Mouse (Mus musculus) MEL (cell line): ENCODE measurements around the gene Tgfb1. TPM values are rescaled to one million over a fixed set of nuclear protein-coding genes. Genes with fewer than 3 reads are reported as not detected.

ENCODE experiments used
- DNase-seq: peaks from one replicate; pipeline ENCODE4 v3.0.0; 2011; ENCODE audit warnings: low read depth, low spot score
- H3K27ac ChIP-seq: 2 replicates; pipeline ENCODE4 v1.5.1; 2012; ENCODE audit warnings: low read depth, mild to moderate bottlenecking, control low read depth, low read length, moderate library complexity; ENCODE audit not compliant: control insufficient read depth
- H3K27me3 ChIP-seq, 2 experiments: fragments of 150-350 bp in 1 of 2; sonication (generic) in 1 of 2; 2 replicates each; pipeline ENCODE4 v1.6.1; 2012; ENCODE audit warnings: low read length in 2 of 2, mild to moderate bottlenecking in 2 of 2, improper control_type of control experiment in 1 of 2, moderate library complexity in 1 of 2; ENCODE audit not compliant: insufficient read depth in 2 of 2, control insufficient read depth in 1 of 2
- H3K36me3 ChIP-seq, 2 experiments: 2 replicates each; pipeline ENCODE4 v1.6.1; 2012 to 2014; ENCODE audit warnings: low read length in 2 of 2, improper control_type of control experiment in 1 of 2, inconsistent platforms in 1 of 2, mild to moderate bottlenecking in 1 of 2; ENCODE audit not compliant: insufficient read depth in 2 of 2, control insufficient read depth in 1 of 2
- H3K4me1 ChIP-seq, 2 experiments: fragments of 150-350 bp in 1 of 2; sonication (generic) in 1 of 2; 2 replicates each; pipeline ENCODE4 v1.6.1; 2012; ENCODE audit warnings: low read length in 2 of 2, improper control_type of control experiment in 1 of 2, mild to moderate bottlenecking in 1 of 2; ENCODE audit not compliant: insufficient read depth in 2 of 2, control insufficient read depth in 1 of 2
- H3K4me3 ChIP-seq, 2 experiments: fragments of 150-350 bp in 1 of 2; sonication (generic) in 1 of 2; 2 replicates each; pipeline ENCODE4 v1.5.1; 2012; ENCODE audit warnings: low read depth in 2 of 2, low read length in 2 of 2, mild to moderate bottlenecking in 2 of 2, moderate library complexity in 2 of 2, control low read depth in 1 of 2, improper control_type of control experiment in 1 of 2; ENCODE audit not compliant: control insufficient read depth in 1 of 2, insufficient read depth in 1 of 2
- H3K79me2 ChIP-seq: 2 replicates; pipeline ENCODE4 v1.6.1; 2012; ENCODE audit warnings: mild to moderate bottlenecking, low read length, moderate library complexity; ENCODE audit not compliant: control insufficient read depth, poor library complexity, insufficient read depth
- H3K9ac ChIP-seq: 2 replicates; pipeline ENCODE4 v1.6.1; 2012; ENCODE audit warnings: low read depth, mild to moderate bottlenecking, control low read depth, low read length, moderate library complexity; ENCODE audit not compliant: control insufficient read depth, poor library complexity, severe bottlenecking
- H3K9me3 ChIP-seq: fragments of 150-350 bp; sonication (generic); replicated peaks from 2 replicates; pipeline ENCODE4 v1.6.1; 2012; ENCODE audit warnings: mild to moderate bottlenecking, low read length, improper control_type of control experiment, moderate library complexity; ENCODE audit not compliant: insufficient read depth
- CHD1 ChIP-seq: IDR thresholded peaks from 2 replicates; pipeline ENCODE4 v1.6.1; 2012; ENCODE audit warnings: low read depth, mild to moderate bottlenecking, inconsistent platforms, low read length, improper control_type of control experiment
- CTCF ChIP-seq, 3 experiments: IDR thresholded peaks in 2 of 3; conservative IDR thresholded peaks in 1 of 3; 2 replicates each; pipeline ENCODE4 v1.5.1; 2011 to 2012; ENCODE audit warnings: low read length in 3 of 3, low read depth in 2 of 3, mild to moderate bottlenecking in 2 of 3, improper control_type of control experiment in 1 of 3, inconsistent platforms in 1 of 3, mixed read lengths in 1 of 3, moderate library complexity in 1 of 3; ENCODE audit not compliant: control insufficient read depth in 1 of 3, insufficient read depth in 1 of 3, poor library complexity in 1 of 3, severe bottlenecking in 1 of 3
- EP300 ChIP-seq, 2 experiments: IDR thresholded peaks; 2 replicates each; pipeline ENCODE4 v1.6.1; 2011; ENCODE audit warnings: improper control_type of control experiment in 2 of 2, low read length in 2 of 2, low read depth in 1 of 2, mild to moderate bottlenecking in 1 of 2
- HCFC1 ChIP-seq: IDR thresholded peaks from 2 replicates; pipeline ENCODE4 v1.6.1; 2012; ENCODE audit warnings: low read depth, mild to moderate bottlenecking, inconsistent platforms, low read length, improper control_type of control experiment, moderate library complexity
- MEF2A ChIP-seq: IDR thresholded peaks from 2 replicates; pipeline ENCODE4 v1.6.1; 2014; ENCODE audit warnings: low read depth, mild to moderate bottlenecking, inconsistent platforms, low read length, improper control_type of control experiment; ENCODE audit not compliant: poor library complexity, insufficient replicate concordance, severe bottlenecking; ENCODE audit errors: extremely low read depth
- MXI1 ChIP-seq: IDR thresholded peaks from 2 replicates; pipeline ENCODE4 v1.6.1; 2011; ENCODE audit warnings: mild to moderate bottlenecking, low read depth, low read length, improper control_type of control experiment
- NRF1 ChIP-seq: IDR thresholded peaks from 2 replicates; pipeline ENCODE4 v1.6.1; 2014; ENCODE audit warnings: low read depth, mild to moderate bottlenecking, inconsistent platforms, low read length, improper control_type of control experiment, moderate library complexity; ENCODE audit not compliant: poor library complexity, insufficient read depth, severe bottlenecking
- POLR2A ChIP-seq, 2 experiments: IDR thresholded peaks; 2 replicates each; pipeline ENCODE4 v1.6.1; 2011 to 2012; ENCODE audit warnings: low read length in 2 of 2, mild to moderate bottlenecking in 2 of 2, control low read depth in 1 of 2, improper control_type of control experiment in 1 of 2, low read depth in 1 of 2, moderate library complexity in 1 of 2; ENCODE audit not compliant: control insufficient read depth in 1 of 2, insufficient read depth in 1 of 2, poor library complexity in 1 of 2
- POLR2AphosphoS5 ChIP-seq: IDR thresholded peaks from 2 replicates; pipeline ENCODE4 v1.6.1; 2012; ENCODE audit warnings: low read depth, borderline replicate concordance, mild to moderate bottlenecking, inconsistent platforms, low read length, moderate library complexity, mixed read lengths
- RAD21 ChIP-seq: IDR thresholded peaks from 2 replicates; pipeline ENCODE4 v1.6.1; 2011; ENCODE audit warnings: mild to moderate bottlenecking, low read depth, low read length, improper control_type of control experiment
- SMC3 ChIP-seq: IDR thresholded peaks from 2 replicates; pipeline ENCODE4 v1.6.1; 2011; ENCODE audit warnings: low read depth, low read length, improper control_type of control experiment
- TBP ChIP-seq: IDR thresholded peaks from 2 replicates; pipeline ENCODE4 v1.8.0; 2011; ENCODE audit warnings: low read depth, low read length, improper control_type of control experiment
- UBTF ChIP-seq: IDR thresholded peaks from 2 replicates; pipeline ENCODE4 v1.6.1; 2012; ENCODE audit warnings: low read depth, mild to moderate bottlenecking, inconsistent platforms, low read length, improper control_type of control experiment, moderate library complexity, borderline replicate concordance; ENCODE audit not compliant: insufficient read depth
- polyA plus RNA-seq, 2 experiments: library from polyadenylated mRNA; stranded (reverse) in 1 of 2; unstranded in 1 of 2; fragments of >175 nt in 1 of 2; fragments of >200 nt in 1 of 2; gene quantifications; 2 replicates each; pipeline versions ENCODE4 v1.2.1 to v1.2.4; 2012; ENCODE audit warnings: low replicate concordance in 2 of 2, low read depth in 1 of 2; ENCODE audit not compliant: insufficient read length in 2 of 2, insufficient read depth in 1 of 2, missing spikeins in 1 of 2
- total RNA-seq: library from RNA; depleted of rRNA; stranded (reverse); fragments of 300-350 nt; gene quantifications from 2 replicates; pipeline ENCODE4 v1.2.3, GENCODE M21; 2012

Gene Tgfb1
- total and polyA plus RNA-seq, 3 experiments, result 108 to 489 (median 164) TPM

- no peak for TF ChIP-seq TBP
- peak; percentile 45 to 65 (median 48) for TF ChIP-seq CTCF (IDR thresholded peaks at IDR 0.05 in 2 of 3, conservative IDR thresholded peaks at IDR 0.05 in 1 of 3; ENCODE audit: control insufficient read depth in 1 of 3, insufficient read depth in 1 of 3, low read depth in 2 of 3, low read length in 3 of 3, poor library complexity in 1 of 3, severe bottlenecking in 1 of 3)
- no peaks in the 10 kb centered on the region for H3K27me3 ChIP-seq
- H3K4me3 ChIP-seq, result no peak overlapping the region
- H3K4me1 ChIP-seq, result peaks cover 0 to 2% of the 10 kb centered on the region in 2 experiments; a peak in 1 of 4 replicates
- H3K27ac ChIP-seq, result no peak overlapping the region
- H3K36me3 ChIP-seq, result peaks cover 17 to 33% of the 10 kb centered on the region in 2 experiments
- peaks cover 16% of the 10 kb centered on the region for H3K79me2 ChIP-seq
- DNase-seq, result no peak
- no peak overlapping the region for H3K9ac ChIP-seq
- no peaks in the 10 kb centered on the region for H3K9me3 ChIP-seq
Observed at GRCm38 (mm10) chr7:25700732-25701131, 13.9 kb downstream of the Tgfb1 start.

- Histone ChIP-seq H3K4me3 (no peak overlapping the region), H3K36me3 (peaks cover 17 to 28% of the 10 kb centered on the region in 2 experiments), H3K27ac (no peak overlapping the region), H3K4me1 (peaks cover 0 to 2% of the 10 kb centered on the region in 2 experiments; a peak in 1 of 4 replicates), H3K9me3 (no peaks in the 10 kb centered on the region), H3K27me3 (no peaks in the 10 kb centered on the region), H3K79me2 (peaks cover 13% of the 10 kb centered on the region), H3K9ac (no peak overlapping the region)
- TF ChIP-seq POLR2A (IDR thresholded peaks at IDR 0.05; ENCODE audit: control insufficient read depth in 1 of 2, insufficient read depth in 1 of 2, low read depth in 1 of 2, low read length in 2 of 2, poor library complexity in 1 of 2) (0 out of 4 replicates have a peak, but pooled peaks of 1 of the 2 experiments have one; percentile 3), POLR2AphosphoS5 (no peak), EP300 (IDR thresholded peaks at IDR 0.05; ENCODE audit: low read depth in 1 of 2, low read length in 2 of 2) (no peak), MEF2A (no peak), HCFC1 (no peak), RAD21 (peak; percentile 15), TBP (no peak), NRF1 (no peak), MXI1 (no peak), UBTF (no peak), SMC3 (0 out of 2 replicates have a peak, but pooled peaks have one; percentile 19), CHD1 (no peak), CTCF (IDR thresholded peaks at IDR 0.05 in 2 of 3, conservative IDR thresholded peaks at IDR 0.05 in 1 of 3; ENCODE audit: control insufficient read depth in 1 of 3, insufficient read depth in 1 of 3, low read depth in 2 of 3, low read length in 3 of 3, poor library complexity in 1 of 3, severe bottlenecking in 1 of 3) (peak; percentile 30 to 46 (median 40); a peak in 5 of 6 replicates)
- peak; percentile 65 for DNase-seq
Observed at GRCm38 (mm10) chr7:25702350-25702749, 15.5 kb downstream of the Tgfb1 start.
